Mouse (Mus musculus) forebrain, embryonic 12.5 days (tissue): ENCODE measurements around the gene Sele. TPM values are rescaled to one million over a fixed set of nuclear protein-coding genes. Genes with fewer than 3 reads are reported as not detected.

Experiments
- ATAC-seq: fragments of 200-750 bp; cut with Nextera tagmentation; 2 replicates; pipeline ENCODE4 v1.8.0; 2017; ENCODE audit warnings: moderate TSS enrichment; ENCODE audit not compliant: low FRiP score
- H3K27ac ChIP-seq: fragments of 300-500 bp; sonication (generic); 2 replicates; pipeline ENCODE4 v1.5.1; 2016; ENCODE audit warnings: mild to moderate bottlenecking
- H3K27me3 ChIP-seq: fragments of 300-500 bp; sonication (generic); 2 replicates; pipeline ENCODE4 v1.6.1; 2016; ENCODE audit warnings: mild to moderate bottlenecking
- H3K36me3 ChIP-seq: fragments of 300-500 bp; sonication (generic); replicated peaks from 2 replicates; pipeline ENCODE4 v1.6.1; 2016; ENCODE audit warnings: mild to moderate bottlenecking
- H3K4me1 ChIP-seq: fragments of 300-500 bp; sonication (generic); 2 replicates; pipeline ENCODE4 v1.6.1; 2016
- H3K4me2 ChIP-seq: fragments of 300-500 bp; sonication (generic); 2 replicates; pipeline ENCODE4 v1.6.1; 2016; ENCODE audit warnings: mild to moderate bottlenecking, moderate library complexity
- H3K4me3 ChIP-seq: fragments of 300-500 bp; sonication (generic); replicated peaks from 2 replicates; pipeline ENCODE4 v1.5.1; 2016; ENCODE audit warnings: mild to moderate bottlenecking
- H3K9ac ChIP-seq: fragments of 300-500 bp; sonication (generic); 2 replicates; pipeline ENCODE4 v1.6.1; 2016; ENCODE audit warnings: mild to moderate bottlenecking
- H3K9me3 ChIP-seq: fragments of 300-500 bp; sonication (generic); 2 replicates; pipeline ENCODE4 v1.6.1; 2016
- WGBS: fragments of 180-500 bp; shearing (Covaris S2); methylation state at CpG from one replicate; pipeline ENCODE4 v1.1.7; 2016; 5-methylcytosine and 5-hydroxymethylcytosine counted together
- polyA plus RNA-seq: library from polyadenylated mRNA; unstranded; fragments of >200 nt; fragmentation: Nextera tagmentation; extraction: Ambion mirVana; gene quantifications from 2 replicates; pipeline ENCODE4 v1.2.1, GENCODE M21; 2016

Sele gene
- polyA plus RNA-seq, 1 experiment from 2014 or later: not detected

DNA sequence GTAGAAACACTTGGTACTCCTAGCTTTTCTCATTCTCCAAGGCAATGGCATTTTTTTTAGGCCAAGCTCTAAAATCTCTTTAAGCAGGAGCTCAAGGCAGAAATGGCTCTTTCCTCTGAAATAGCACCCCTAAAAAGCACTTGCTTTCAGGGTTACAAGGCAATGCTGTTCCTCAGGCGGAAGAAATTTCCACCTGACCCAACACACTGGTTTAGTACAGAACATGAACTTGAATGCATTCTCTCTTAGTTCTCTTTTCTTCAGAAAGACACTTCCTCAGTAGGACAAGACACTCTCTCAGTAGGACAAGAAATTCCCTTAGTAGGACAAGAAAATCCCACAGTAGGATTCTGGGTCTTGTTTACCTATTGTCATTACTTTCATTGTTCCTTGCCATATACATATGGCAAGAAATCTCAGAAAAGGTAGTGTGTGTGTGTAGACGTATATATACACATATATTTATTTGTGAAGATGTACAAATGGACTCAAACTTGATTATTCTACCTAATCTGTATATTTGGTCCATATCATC, 26.6 kb downstream of the Sele start:
- Histone ChIP-seq H3K4me2 (no peak overlapping the region), H3K9me3 (no peaks in the 10 kb centered on the region), H3K4me1 (no peaks in the 10 kb centered on the region), H3K27ac (no peak overlapping the region), H3K36me3 (no peaks in the 10 kb centered on the region), H3K4me3 (no peak overlapping the region), H3K27me3 (no peaks in the 10 kb centered on the region), H3K9ac (no peak overlapping the region)
- ATAC-seq: no peak
- WGBS: 88% methylated on average over 2 of the region's 2 CpGs

DNA sequence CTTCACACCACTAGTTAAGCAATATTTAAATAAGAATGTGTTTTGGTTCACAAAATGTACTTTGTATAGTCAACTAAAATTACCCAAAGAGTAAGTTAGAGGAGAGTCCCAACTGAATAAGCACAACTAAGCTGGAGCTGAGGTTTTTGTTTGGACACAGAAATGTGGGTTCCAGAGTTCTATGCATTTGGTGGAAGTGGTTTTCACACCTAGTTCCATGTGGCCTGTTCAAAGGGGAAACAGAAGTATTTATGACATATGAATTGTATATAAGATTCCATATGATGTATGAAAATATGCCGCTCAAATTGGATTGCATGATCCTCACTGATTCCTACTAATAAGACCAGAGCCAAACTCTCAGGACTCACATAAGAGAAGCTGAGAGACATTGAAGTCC, 27.4 kb downstream of the Sele start:
- 93% methylated on average over 1 of the region's 1 CpGs for WGBS

GRCm38 (mm10) chr1:164076441-164076840, 28.4 kb downstream of the Sele start:
- H3K27me3 ChIP-seq: no peaks in the 10 kb centered on the region

More for the DNA sequence above, 27.4 kb downstream of the Sele start:
- no peak overlapping the region for H3K27ac ChIP-seq
- no peaks in the 10 kb centered on the region for H3K36me3 ChIP-seq
- H3K27me3 ChIP-seq: no peaks in the 10 kb centered on the region
- no peaks in the 10 kb centered on the region for H3K9me3 ChIP-seq
- H3K4me1 ChIP-seq: no peaks in the 10 kb centered on the region
- no peak overlapping the region for H3K4me3 ChIP-seq
- no peak for ATAC-seq
- H3K9ac ChIP-seq: no peak overlapping the region
- H3K4me2 ChIP-seq: no peak overlapping the region

DNA sequence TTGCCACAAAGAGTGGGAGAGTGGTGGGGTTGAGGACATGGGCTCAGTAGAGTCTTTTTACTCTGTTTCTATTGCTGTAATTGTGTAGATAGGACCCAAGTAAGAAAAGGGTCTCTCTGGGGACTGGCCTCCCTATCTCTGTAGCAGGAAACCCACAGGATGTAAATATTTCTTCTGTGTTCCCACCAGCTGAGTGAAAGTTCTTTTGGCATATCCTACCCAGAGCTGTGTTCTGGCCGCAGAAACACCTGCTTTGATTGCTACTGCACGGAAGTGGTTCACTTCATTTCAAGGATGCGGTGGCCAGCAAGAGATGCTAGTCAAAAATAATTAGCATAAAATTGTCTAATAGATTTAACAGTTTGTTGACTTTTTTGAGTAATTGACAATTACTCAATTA, 29.0 kb downstream of the Sele start:
- H3K4me2 ChIP-seq: no peak overlapping the region

More at GRCm38 (mm10) chr1:164076441-164076840, 28.4 kb downstream of the Sele start:
- H3K4me1 ChIP-seq: no peaks in the 10 kb centered on the region
- no peak overlapping the region for H3K9ac ChIP-seq
- H3K27ac ChIP-seq: no peak overlapping the region
- no peak overlapping the region for H3K4me3 ChIP-seq
- ATAC-seq: no peak
- WGBS: 66% methylated on average over 1 of the region's 1 CpGs
- H3K36me3 ChIP-seq: no peaks in the 10 kb centered on the region
- no peaks in the 10 kb centered on the region for H3K9me3 ChIP-seq
- H3K4me2 ChIP-seq: no peak overlapping the region

DNA sequence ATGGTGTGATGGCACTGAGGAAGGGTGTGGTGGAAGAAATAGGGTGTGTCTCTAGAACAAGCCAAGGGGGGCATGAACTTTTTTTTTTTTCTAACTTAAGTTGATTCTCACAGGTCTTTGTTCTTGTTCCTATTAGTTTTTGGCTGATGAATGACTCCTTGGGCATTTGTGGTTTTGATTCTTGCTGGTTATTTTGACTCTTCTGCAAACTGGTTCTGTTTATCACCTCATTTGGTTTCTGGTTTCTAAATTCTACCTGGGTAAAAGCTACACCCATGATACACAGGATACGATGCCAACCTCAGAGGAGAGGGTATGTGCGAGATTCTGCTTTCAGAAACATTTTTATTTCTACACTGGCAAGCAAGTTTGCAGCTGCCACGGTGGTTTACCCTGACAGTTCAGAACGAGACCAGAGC, 30.3 kb downstream of the Sele start:
- no peak overlapping the region for H3K4me3 ChIP-seq
- no peak overlapping the region for H3K4me2 ChIP-seq
- ATAC-seq: no peak
- no peaks in the 10 kb centered on the region for H3K4me1 ChIP-seq
- H3K9ac ChIP-seq: no peak overlapping the region
- H3K27ac ChIP-seq: no peak overlapping the region
- H3K9me3 ChIP-seq: no peaks in the 10 kb centered on the region
- WGBS: 91% methylated on average over 4 of the region's 4 CpGs
- no peaks in the 10 kb centered on the region for H3K27me3 ChIP-seq
- H3K36me3 ChIP-seq: no peaks in the 10 kb centered on the region

More for the DNA sequence above, 29.0 kb downstream of the Sele start:
- H3K27ac ChIP-seq: no peak overlapping the region
- no peak overlapping the region for H3K9ac ChIP-seq
- H3K4me1 ChIP-seq: no peaks in the 10 kb centered on the region
- no peak overlapping the region for H3K4me3 ChIP-seq
- H3K36me3 ChIP-seq: no peaks in the 10 kb centered on the region
- H3K27me3 ChIP-seq: no peaks in the 10 kb centered on the region
- no peaks in the 10 kb centered on the region for H3K9me3 ChIP-seq
- ATAC-seq: no peak
- 98% methylated on average over 3 of the region's 3 CpGs for WGBS

DNA sequence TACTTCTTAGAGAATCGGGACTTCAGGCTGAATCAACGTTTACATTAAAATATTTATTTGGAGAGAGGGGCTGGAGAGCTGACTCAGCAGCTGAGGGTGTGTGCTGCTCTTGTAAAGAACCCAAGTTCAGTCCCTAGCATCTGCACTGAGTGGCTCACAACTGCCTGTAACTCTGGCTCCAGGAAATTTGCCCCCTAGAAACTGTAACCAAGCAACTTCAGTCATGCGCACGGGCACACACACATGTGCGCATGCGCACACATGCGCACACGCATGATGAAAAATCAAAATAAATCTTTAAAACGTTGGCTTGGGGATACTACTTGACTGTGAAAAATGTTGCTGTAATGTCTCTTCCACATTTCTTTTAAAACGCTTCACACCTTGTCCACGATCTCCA, 31.1 kb downstream of the Sele start:
- no peak for ATAC-seq
- Histone ChIP-seq H3K4me2 (no peak overlapping the region), H3K4me1 (no peaks in the 10 kb centered on the region), H3K27ac (no peak overlapping the region), H3K9ac (no peak overlapping the region), H3K36me3 (no peaks in the 10 kb centered on the region), H3K9me3 (no peaks in the 10 kb centered on the region), H3K4me3 (no peak overlapping the region), H3K27me3 (no peaks in the 10 kb centered on the region)
- 92% methylated on average over 11 of the region's 11 CpGs for WGBS

DNA sequence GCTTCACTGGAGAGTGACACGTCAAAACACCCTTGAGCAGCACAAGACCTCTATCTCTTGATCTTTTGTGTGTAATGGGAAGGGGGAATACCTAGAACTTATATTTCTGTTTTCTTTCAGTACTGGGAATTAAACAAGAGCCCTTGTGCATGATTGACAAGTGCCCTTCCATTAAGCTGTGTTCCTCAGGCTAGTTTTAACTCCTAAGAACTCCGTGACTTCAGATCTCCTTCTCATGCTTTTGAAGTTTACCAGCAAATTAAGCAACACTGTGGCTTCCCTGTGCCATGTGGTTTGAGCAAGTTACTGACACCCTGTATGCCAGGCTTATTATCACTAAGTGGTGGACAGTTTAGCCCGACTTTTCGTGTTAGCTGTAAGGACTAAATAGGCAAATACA, 35.0 kb downstream of the Sele start:
- Histone ChIP-seq H3K9ac (no peak overlapping the region), H3K27ac (no peak overlapping the region), H3K36me3 (no peaks in the 10 kb centered on the region), H3K4me3 (no peak overlapping the region), H3K4me1 (no peaks in the 10 kb centered on the region), H3K4me2 (no peak overlapping the region), H3K27me3 (no peaks in the 10 kb centered on the region), H3K9me3 (no peaks in the 10 kb centered on the region)
- no peak for ATAC-seq
- 91% methylated on average over 4 of the region's 4 CpGs for WGBS

GRCm38 (mm10) chr1:164086797-164087196, 38.8 kb downstream of the Sele start:
- no peak overlapping the region for H3K27ac ChIP-seq
- H3K36me3 ChIP-seq: no peaks in the 10 kb centered on the region
- no peaks in the 10 kb centered on the region for H3K27me3 ChIP-seq
- H3K9ac ChIP-seq: no peak overlapping the region
- ATAC-seq: no peak
- no peaks in the 10 kb centered on the region for H3K4me1 ChIP-seq
- no peak overlapping the region for H3K4me2 ChIP-seq
- no peak overlapping the region for H3K4me3 ChIP-seq
- 85% methylated on average over 3 of the region's 3 CpGs for WGBS
- H3K9me3 ChIP-seq: no peaks in the 10 kb centered on the region

DNA sequence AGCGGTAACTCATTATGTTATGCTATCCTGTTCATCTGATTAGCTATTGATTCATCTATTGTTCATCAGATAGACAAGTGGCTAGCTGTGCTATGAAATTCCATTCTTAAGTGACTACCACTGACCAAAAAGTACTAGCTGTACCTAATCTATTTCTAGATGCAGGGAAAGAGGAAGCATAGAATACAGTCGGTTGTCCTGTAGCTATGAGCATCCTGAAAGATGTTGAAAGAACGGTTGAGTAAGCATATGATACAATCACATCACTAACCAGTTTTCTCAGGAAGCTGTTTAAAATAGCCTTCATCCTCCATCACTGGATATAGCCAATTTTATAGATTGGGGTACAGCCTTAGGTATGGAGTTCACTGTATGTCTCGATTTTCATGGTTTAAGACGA, 39.8 kb downstream of the Sele start:
- Histone ChIP-seq H3K36me3 (no peaks in the 10 kb centered on the region), H3K4me2 (no peak overlapping the region), H3K9me3 (no peaks in the 10 kb centered on the region), H3K27me3 (no peaks in the 10 kb centered on the region), H3K27ac (no peak overlapping the region), H3K4me3 (no peak overlapping the region), H3K9ac (no peak overlapping the region), H3K4me1 (no peaks in the 10 kb centered on the region)
- ATAC-seq: no peak
- WGBS: 92% methylated on average over 5 of the region's 5 CpGs

DNA sequence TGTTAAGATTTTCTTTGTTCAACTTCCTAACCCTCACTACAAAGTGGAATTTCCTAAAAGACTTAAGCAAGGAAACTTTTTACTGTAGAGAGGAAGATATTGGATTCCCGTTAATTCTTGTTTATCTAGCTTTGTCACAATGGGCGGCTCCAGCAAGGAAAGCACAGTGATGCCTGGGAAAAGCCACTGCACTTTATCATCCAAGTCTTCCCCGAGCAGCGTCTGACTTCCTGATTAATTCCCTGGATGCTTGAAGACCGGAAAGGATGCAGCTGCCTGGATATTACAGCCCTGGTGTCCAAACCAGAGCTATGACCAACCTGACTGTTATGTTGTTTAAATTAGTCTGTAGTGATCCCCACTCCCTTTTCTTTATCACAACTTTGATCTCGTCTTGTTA, 48.7 kb downstream of the Sele start:
- H3K27ac ChIP-seq: no peak overlapping the region
- 81% methylated on average over 6 of the region's 6 CpGs for WGBS
- H3K4me1 ChIP-seq: no peaks in the 10 kb centered on the region
- H3K4me2 ChIP-seq: no peak overlapping the region
- H3K36me3 ChIP-seq: no peaks in the 10 kb centered on the region
- H3K4me3 ChIP-seq: no peak overlapping the region
- H3K9ac ChIP-seq: no peak overlapping the region
- no peaks in the 10 kb centered on the region for H3K27me3 ChIP-seq
- no peak for ATAC-seq
- no peaks in the 10 kb centered on the region for H3K9me3 ChIP-seq

DNA sequence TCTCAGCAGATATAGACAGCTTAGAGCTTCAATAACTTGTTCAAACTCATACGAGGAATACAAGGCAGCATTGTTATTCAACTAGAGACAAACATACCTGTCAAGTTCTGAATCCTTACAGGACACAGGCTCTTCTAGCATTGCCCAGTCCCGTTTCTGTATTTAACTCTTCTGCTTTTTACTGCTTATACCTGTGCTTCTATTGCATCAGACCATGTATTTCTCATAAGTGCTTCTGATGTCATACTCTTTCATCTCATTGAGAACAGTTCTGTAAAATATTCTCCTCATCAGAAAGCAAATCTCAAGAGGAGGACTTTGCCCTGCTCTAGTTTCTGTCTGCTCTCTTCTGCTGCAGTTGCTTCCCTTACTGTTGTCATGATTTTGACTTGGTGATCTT, 49.9 kb downstream of the Sele start:
- Histone ChIP-seq H3K4me1 (no peaks in the 10 kb centered on the region), H3K4me3 (no peak overlapping the region), H3K9ac (no peak overlapping the region), H3K27me3 (no peaks in the 10 kb centered on the region), H3K4me2 (no peak overlapping the region), H3K9me3 (no peaks in the 10 kb centered on the region), H3K36me3 (no peaks in the 10 kb centered on the region), H3K27ac (no peak overlapping the region)
- WGBS: 82% methylated on average over 2 of the region's 2 CpGs
- no peak for ATAC-seq

- no peak for ATAC-seq
- no peak overlapping the region for H3K4me3 ChIP-seq
- 68% methylated on average over 2 of the region's 2 CpGs for WGBS
These were observed 50.3 kb downstream of the Sele start for GRCm38 (mm10) chr1:164098372-164098771.

More at GRCm38 (mm10) chr1:164098372-164098771, 50.3 kb downstream of the Sele start:
- Histone ChIP-seq H3K4me1 (no peaks in the 10 kb centered on the region), H3K27ac (no peak overlapping the region), H3K36me3 (no peaks in the 10 kb centered on the region), H3K9ac (no peak overlapping the region), H3K9me3 (no peaks in the 10 kb centered on the region), H3K27me3 (no peaks in the 10 kb centered on the region), H3K4me2 (no peak overlapping the region)
